Mouse (Mus musculus): ENCODE results near the gene Aldh1a1.

DNA sequence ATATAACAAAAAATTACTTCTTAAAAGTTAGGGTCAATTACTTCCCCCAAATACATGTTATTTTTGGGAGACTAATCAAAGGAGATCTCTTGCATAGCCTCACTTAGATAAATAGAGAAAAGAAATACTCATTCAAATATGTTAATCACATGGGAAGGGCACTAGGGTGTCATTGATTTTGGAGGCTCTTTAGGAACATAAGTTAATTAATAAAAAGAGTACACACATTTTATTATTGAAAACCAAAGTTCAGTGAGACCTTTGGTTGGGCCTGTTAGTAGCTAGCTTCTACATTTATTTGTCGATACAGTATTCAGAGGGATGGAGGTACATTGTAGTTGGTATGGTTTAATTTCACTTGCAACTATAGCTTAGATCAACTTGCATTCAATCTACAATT is 52.4 kb downstream of the Aldh1a1 start:
- TF ChIP-seq CTCF (IDR thresholded peaks at IDR 0.05) = no peak
- TF ChIP-seq EP300 (IDR thresholded peaks at IDR 0.05) = no peak

All from lung, postnatal 0 days (tissue).